8 mouse cellular contexts compared by ENCODE assay signal in genomic region chr11:4848483-4849248, GRCm38 (mm10). TPM values are rescaled to one million over a fixed set of nuclear protein-coding genes. Genes with fewer than 3 reads are reported as not detected.
DNase-seq lines count a peak whose midpoint lies in the region; TF ChIP-seq lines count a peak whose summit lies in the region.

No protein-coding gene starts in this region.

- H3K27me3 ChIP-seq in E14TG2a.4 (ENCODE audit: insufficient read depth, low read length) = no peaks in the 10 kb centered on the region
- no peaks in the 10 kb centered on the region for H3K27me3 ChIP-seq in erythroblast, embryonic 14.5 days (ENCODE audit: control insufficient read depth)

- TF ChIP-seq CTCF in E14TG2a.4 (conservative IDR thresholded peaks at IDR 0.05; ENCODE audit: low read length) = no peak

- H3K36me3 ChIP-seq in E14TG2a.4 (ENCODE audit: insufficient read depth, low read length) = peaks cover 15% of the 10 kb centered on the region
- H3K36me3 ChIP-seq in erythroblast, embryonic 14.5 days (ENCODE audit: control insufficient read depth) = peaks cover 4% of the 10 kb centered on the region

- H3K9me3 ChIP-seq in E14TG2a.4 (ENCODE audit: low read length) = peaks cover 9% of the 10 kb centered on the region
- no peaks in the 10 kb centered on the region for H3K9me3 ChIP-seq in erythroblast, embryonic 14.5 days (ENCODE audit: control insufficient read depth, low read length)

- peaks cover 34% of the 10 kb centered on the region for H3K4me1 ChIP-seq in E14TG2a.4 (replicated peaks; ENCODE audit: low read depth, low read length)
- H3K4me1 ChIP-seq in erythroblast, embryonic 14.5 days (ENCODE audit: control insufficient read depth) = peaks cover 30% of the 10 kb centered on the region

- peak; percentile 61 to 67 for DNase-seq in adrenal gland, postnatal 36 days
- peak; percentile 8 for DNase-seq in heart, postnatal 25 days (ENCODE audit: low spot score)
- DNase-seq in layer of hippocampus, adult 9-11 months = peak; percentile 33
- DNase-seq in lung, postnatal 14 days = peak; percentile 46
- peak; percentile 13 for DNase-seq in right cerebral cortex, adult 18-20 months
- DNase-seq in urinary bladder, adult 18-20 months (ENCODE audit: low spot score in 2 of 2) = peak; percentile 6 to 44

- H3K4me3 ChIP-seq in E14TG2a.4 (replicated peaks; ENCODE audit: low read length) = peak overlapping the region; percentile 99
- peak overlapping the region; percentile 89 for H3K4me3 ChIP-seq in erythroblast, embryonic 14.5 days (replicated peaks)

- intact Hi-C loops in heart, postnatal 25 days (cut with DNase I) = no loop called here

RNA-seq across cellular contexts. Expression of gene Nf2, which starts 0.7 kb away (rescaled TPM):
- total RNA-seq in adrenal gland, postnatal 36 days (2021) = 100 to 1,000 TPM in 1 of 2 experiments, 10 to 100 TPM in 1; 75.0 to 162 TPM
- 1.5 and 1.6 TPM in 2 replicates for polyA plus RNA-seq in erythroblast, embryonic 14.5 days (2012)
- 10 to 100 TPM; 81.5 to 83.6 TPM for total RNA-seq in heart, postnatal 25 days (2021)

RNA-seq across cellular contexts. Expression of gene Nipsnap1, which starts 25.1 kb away (rescaled TPM):
- 10 to 100 TPM; 26.0 to 30.2 TPM for total RNA-seq in adrenal gland, postnatal 36 days (2021)
- 0.38 and 0.72 TPM in 2 replicates for polyA plus RNA-seq in erythroblast, embryonic 14.5 days (2012)
- under 1 TPM; 0.70 to 0.86 TPM for total RNA-seq in heart, postnatal 25 days (2021)

RNA-seq across cellular contexts. Expression of gene Thoc5, which starts 46.5 kb away (rescaled TPM):
- total RNA-seq in adrenal gland, postnatal 36 days (2021) = 10 to 100 TPM; 33.3 to 33.6 TPM
- 0.29 and 0.65 TPM in 2 replicates for polyA plus RNA-seq in erythroblast, embryonic 14.5 days (2012)
- total RNA-seq in heart, postnatal 25 days (2021) = 10 to 100 TPM; 16.3 to 16.9 TPM

Comparison
In these comparisons a context has a peak if more than half of its experiments do, and no peak if none do; other contexts are left out.
1. Peak in every context shown above with its lines: DNase-seq and H3K4me3 ChIP-seq.
2. DNase-seq: peak in every context shown above with its lines; median percentile 64 in adrenal gland, postnatal 36 days; 46 in lung, postnatal 14 days; 33 in layer of hippocampus, adult 9-11 months; 25 in urinary bladder, adult 18-20 months; 13 in right cerebral cortex, adult 18-20 months; 8 in heart, postnatal 25 days.
3. RNA of gene Nipsnap1, which starts 25.1 kb away (total RNA-seq): 26.0 to 30.2 TPM in adrenal gland, postnatal 36 days; 0.70 to 0.86 TPM in heart, postnatal 25 days; every median in the first group is over 10 times any median in the second.